Mouse (Mus musculus): ENCODE measurements around the gene Msx3.
A peak's percentile ranks its signal among the peaks of the same experiment; 100 is the strongest.

The Msx3 gene

GRCm38 (mm10) chr7:140057413-140058407, 8.8 kb upstream of the Msx3 start:
- DNase-seq (ENCODE audit: low read depth), result no peak

GRCm38 (mm10) chr7:140054124-140054523, 5.2 kb upstream of the Msx3 start:
- DNase-seq (ENCODE audit: low read depth), result no peak

GRCm38 (mm10) chr7:140049115-140049689, 313 bp upstream of the Msx3 start:
- no peak for DNase-seq (ENCODE audit: low read depth)

- no peak for DNase-seq (ENCODE audit: low read depth)
These were observed 1.0 kb downstream of the Msx3 start for GRCm38 (mm10) chr7:140047811-140048311.

- DNase-seq (ENCODE audit: low read depth), result no peak
These were observed 3.3 kb downstream of the Msx3 start for GRCm38 (mm10) chr7:140045546-140045945.

GRCm38 (mm10) chr7:140042728-140043127, 6.2 kb downstream of the Msx3 start:
- DNase-seq (ENCODE audit: low read depth), result no peak

GRCm38 (mm10) chr7:140037171-140037555, 11.7 kb downstream of the Msx3 start:
- no peak for DNase-seq (ENCODE audit: low read depth)

GRCm38 (mm10) chr7:140036281-140037170, 12.4 kb downstream of the Msx3 start, which contains the start of the genes Zfp511 and Tubgcp2:
TSS of gene Zfp511 (plus strand) at chr7:140036391.
TSS of gene Tubgcp2 (minus strand) at chr7:140036669.
- peak; percentile 89 for DNase-seq (ENCODE audit: low read depth)

GRCm38 (mm10) chr7:140035456-140035855, 13.4 kb downstream of the Msx3 start:
- no peak for DNase-seq (ENCODE audit: low read depth)

- DNase-seq (ENCODE audit: low read depth), result no peak
These were observed 15.5 kb downstream of the Msx3 start for GRCm38 (mm10) chr7:140033386-140033785.

- DNase-seq (ENCODE audit: low read depth), result no peak
These were observed 16.5 kb downstream of the Msx3 start for GRCm38 (mm10) chr7:140032366-140032765.

GRCm38 (mm10) chr7:140031771-140032170, 17.1 kb downstream of the Msx3 start:
- DNase-seq (ENCODE audit: low read depth), result no peak

GRCm38 (mm10) chr7:140011336-140011735, 37.6 kb downstream of the Msx3 start:
- DNase-seq (ENCODE audit: low read depth), result no peak

- no peak for DNase-seq (ENCODE audit: low read depth)
These were observed 41.1 kb downstream of the Msx3 start for GRCm38 (mm10) chr7:140007781-140008180.

GRCm38 (mm10) chr7:140006861-140007611, 41.9 kb downstream of the Msx3 start:
- no peak for DNase-seq (ENCODE audit: low read depth)

GRCm38 (mm10) chr7:140004666-140005065, 44.2 kb downstream of the Msx3 start:
- DNase-seq (ENCODE audit: low read depth), result no peak

- no peak for DNase-seq (ENCODE audit: low read depth)
These were observed 47.7 kb downstream of the Msx3 start for GRCm38 (mm10) chr7:140001086-140001740.

- DNase-seq (ENCODE audit: low read depth), result no peak
These were observed 50.1 kb downstream of the Msx3 start for GRCm38 (mm10) chr7:139998691-139999350.
